Mouse (Mus musculus) cerebellum, postnatal 36 days (tissue): Measurements from ENCODE around the gene Hoxc5.

Experiments
- DNase-seq, 2 experiments: peaks; one replicate each; pipeline ENCODE4 v3.0.0; 2021 to 2022; ENCODE audit warnings: mixed read lengths in 2 of 2

The Hoxc5 gene

GRCm38 (mm10) chr15:102945185-102946077 is 21.8 kb upstream of the Hoxc5 start:
- no peak for DNase-seq

GRCm38 (mm10) chr15:102947276-102947675 is 20.0 kb upstream of the Hoxc5 start:
- DNase-seq: no peak

GRCm38 (mm10) chr15:102948842-102949241 is 18.4 kb upstream of the Hoxc5 start:
- no peak for DNase-seq

- DNase-seq: no peak
Measured at GRCm38 (mm10) chr15:102949696-102950095, 17.5 kb upstream of the Hoxc5 start.

GRCm38 (mm10) chr15:102950877-102951276 is 16.4 kb upstream of the Hoxc5 start:
- DNase-seq: no peak

GRCm38 (mm10) chr15:102953561-102953960 is 13.7 kb upstream of the Hoxc5 start:
- DNase-seq: no peak

- no peak for DNase-seq
Measured at GRCm38 (mm10) chr15:102954192-102955006, 12.8 kb upstream of the Hoxc5 start, which contains the start of gene Hoxc11. Gene Hoxc11, plus strand, starts transcription at chr15:102954427.

- DNase-seq: no peak
Measured at GRCm38 (mm10) chr15:102955007-102955382, 12.2 kb upstream of the Hoxc5 start.

GRCm38 (mm10) chr15:102955833-102956640 is 11.2 kb upstream of the Hoxc5 start:
- no peak for DNase-seq

GRCm38 (mm10) chr15:102956906-102957305 is 10.3 kb upstream of the Hoxc5 start:
- no peak for DNase-seq

- no peak for DNase-seq
Measured at GRCm38 (mm10) chr15:102959663-102960191, 7.5 kb upstream of the Hoxc5 start.

- no peak for DNase-seq
Measured at GRCm38 (mm10) chr15:102961728-102962127, 5.5 kb upstream of the Hoxc5 start.

- no peak for DNase-seq
Measured at GRCm38 (mm10) chr15:102962492-102962891, 4.8 kb upstream of the Hoxc5 start.

- DNase-seq: no peak
Measured at GRCm38 (mm10) chr15:102963259-102963658, 4.0 kb upstream of the Hoxc5 start.

- no peak for DNase-seq
Measured at GRCm38 (mm10) chr15:102963671-102964640, 3.3 kb upstream of the Hoxc5 start.

- DNase-seq: no peak
Measured at GRCm38 (mm10) chr15:102965003-102965891, 2.0 kb upstream of the Hoxc5 start.

- no peak for DNase-seq
Measured at GRCm38 (mm10) chr15:102965892-102966775, 1.1 kb upstream of the Hoxc5 start.

GRCm38 (mm10) chr15:102966776-102967311 is 399 bp upstream of the Hoxc5 start, which contains the start of gene Hoxc10:
Gene Hoxc10, plus strand, starts transcription at chr15:102966796.
- DNase-seq: no peak
